Comparison of ENCODE assay signal across 32 mouse cellular contexts in the genomic region with DNA sequence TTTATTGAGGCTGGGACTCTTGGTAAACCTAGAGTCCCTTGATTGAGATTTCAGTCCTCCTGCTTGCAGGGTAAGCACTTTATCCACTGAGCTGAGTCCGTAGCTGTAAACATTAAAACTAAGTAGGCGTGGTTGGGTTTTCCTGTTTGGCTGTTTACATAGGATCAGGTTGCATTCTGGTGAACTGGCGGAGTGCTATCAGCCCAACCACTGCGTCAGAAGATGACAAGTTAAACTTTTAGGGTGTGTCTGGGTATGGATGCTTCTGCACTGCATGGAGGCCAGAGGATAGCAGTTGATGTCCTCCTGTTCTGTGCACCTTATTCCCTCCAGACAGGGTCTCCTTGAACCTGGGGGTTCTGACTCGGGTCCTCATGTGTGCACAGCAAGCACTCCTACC. TPM values are rescaled to one million over a fixed set of nuclear protein-coding genes. Genes with fewer than 3 reads are reported as not detected.
A peak's percentile ranks its signal among the peaks of the same experiment; 100 is the strongest.
DNase-seq lines count a peak whose midpoint lies in the region; ATAC-seq and TF ChIP-seq lines count a peak whose summit lies in the region.
"Had no signal": no experiment of that assay in that cellular context is flagged by ENCODE, and none has a peak within 500 bp of the region (broad histone marks: within the 10 kb centered on the region; RNA-seq: fewer than 3 reads in every experiment).

No protein-coding gene starts in this region.

- 62% methylated on average over 5 of the region's 5 CpGs for WGBS in heart, embryonic 12.5 days
- 64% methylated on average over 5 of the region's 5 CpGs for WGBS in liver, embryonic 13.5 days (ENCODE audit: insufficient replicate concordance)

- H3K79me2 ChIP-seq in C2C12 (ENCODE audit: control insufficient read depth, insufficient read depth) = peaks cover 100% of the 10 kb centered on the region

- H3K27me3 ChIP-seq in heart, embryonic 12.5 days (replicated peaks) = no peaks in the 10 kb centered on the region
- no peaks in the 10 kb centered on the region for H3K27me3 ChIP-seq in C2C12 (ENCODE audit: control insufficient read depth, insufficient read depth, insufficient read length)
- H3K27me3 ChIP-seq in liver, embryonic 13.5 days = no peaks in the 10 kb centered on the region
- H3K27me3 ChIP-seq: forebrain, embryonic 15.5 days; hindbrain, embryonic 13.5 days; limb, embryonic 12.5 days; midbrain, embryonic 15.5 days; stomach, embryonic 15.5 days had no signal

- H3K4me2 ChIP-seq in heart, embryonic 12.5 days = no peak overlapping the region
- no peak overlapping the region for H3K4me2 ChIP-seq in liver, embryonic 13.5 days
- H3K4me2 ChIP-seq: forebrain, embryonic 15.5 days; heart, embryonic 11.5 days; hindbrain, embryonic 13.5 days; limb, embryonic 12.5 days; midbrain, embryonic 15.5 days; stomach, embryonic 15.5 days had no signal

- TF ChIP-seq CTCF in C2C12 (IDR thresholded peaks at IDR 0.05; ENCODE audit: control insufficient read depth, insufficient read depth, insufficient read length) = no peak

- no peak overlapping the region for H3ac ChIP-seq in C2C12 (ENCODE audit: control insufficient read depth, insufficient read length, low read depth)

- peaks cover 97% of the 10 kb centered on the region for H3K36me3 ChIP-seq in heart, embryonic 12.5 days
- H3K36me3 ChIP-seq in C2C12 (ENCODE audit: control insufficient read depth, insufficient read depth) = peaks cover 99% of the 10 kb centered on the region
- H3K36me3 ChIP-seq in liver, embryonic 13.5 days = peaks cover 100% of the 10 kb centered on the region

- H3K4me3 ChIP-seq in heart, embryonic 12.5 days = no peak overlapping the region
- H3K4me3 ChIP-seq in C2C12 (ENCODE audit: insufficient read depth, poor library complexity, severe bottlenecking) = no peak overlapping the region
- H3K4me3 ChIP-seq in liver, embryonic 13.5 days (replicated peaks) = no peak overlapping the region
- H3K4me3 ChIP-seq: forebrain, embryonic 10.5 days; forebrain, embryonic 15.5 days; hindbrain, embryonic 13.5 days; layer of hippocampus, adult 2 months; left cerebral cortex, adult 2 months; limb, embryonic 12.5 days; midbrain, embryonic 10.5 days; midbrain, embryonic 15.5 days; stomach, embryonic 15.5 days had no signal

- peaks cover 63% of the 10 kb centered on the region for H3K79me3 ChIP-seq in C2C12 (ENCODE audit: low read depth)

- ATAC-seq in heart, embryonic 12.5 days (ENCODE audit: insufficient number of reproducible peaks, low FRiP score) = peak; percentile 69; the same call in 1 of the 2 replicates
- peak; percentile 73 for ATAC-seq in liver, embryonic 13.5 days (ENCODE audit: low read depth)
- 0 out of 2 replicates have a peak, but pooled peaks have one; percentile 18 for ATAC-seq in megakaryocyte-erythroid progenitor cell, adult 5-6 weeks (replicated peaks; ENCODE audit: low FRiP score, low TSS enrichment, poor library complexity, severe bottlenecking)
- ATAC-seq: activated CD4-positive, CD25-positive, alpha-beta regulatory T cell, adult 4 months; CD4-positive, CD25-positive, alpha-beta regulatory T cell, adult 4 months; forebrain, embryonic 15.5 days; intestine, embryonic 16.5 days; midbrain, embryonic 15.5 days had no signal

- H3K9ac ChIP-seq in heart, embryonic 12.5 days = no peak overlapping the region
- no peak overlapping the region for H3K9ac ChIP-seq in liver, embryonic 13.5 days
- H3K9ac ChIP-seq: forebrain, embryonic 15.5 days; hindbrain, embryonic 13.5 days; limb, embryonic 12.5 days; midbrain, embryonic 15.5 days; stomach, embryonic 15.5 days had no signal

- H3K27ac ChIP-seq in heart, embryonic 12.5 days (ENCODE audit: poor library complexity, severe bottlenecking) = no peak overlapping the region
- H3K27ac ChIP-seq in liver, embryonic 13.5 days = peak overlapping the region; percentile 43; the same call in 1 of the 2 replicates
- H3K27ac ChIP-seq: forebrain, embryonic 10.5 days; forebrain, embryonic 15.5 days; hindbrain, embryonic 13.5 days; layer of hippocampus, adult 2 months; left cerebral cortex, adult 2 months; limb, embryonic 12.5 days; midbrain, embryonic 10.5 days; midbrain, embryonic 15.5 days; stomach, embryonic 15.5 days had no signal

- no peaks in the 10 kb centered on the region for H3K4me1 ChIP-seq in heart, embryonic 12.5 days (replicated peaks)
- H3K4me1 ChIP-seq in liver, embryonic 13.5 days (replicated peaks) = peaks cover 13% of the 10 kb centered on the region; the same call in 1 of the 2 replicates
- H3K4me1 ChIP-seq: forebrain, embryonic 10.5 days; forebrain, embryonic 15.5 days; hindbrain, embryonic 13.5 days; limb, embryonic 12.5 days; midbrain, embryonic 10.5 days; midbrain, embryonic 15.5 days; stomach, embryonic 15.5 days had no signal

- no peak for DNase-seq in heart, adult 8-10 months (ENCODE audit: low spot score)
- DNase-seq in liver, embryonic 13.5 days = no peak
- no peak for DNase-seq in spleen, postnatal 4 days (ENCODE audit: low spot score in 2 of 2)
- DNase-seq in lung, adult 18-20 months = no peak
- DNase-seq: adrenal gland, adult 2 months; adrenal gland, postnatal 36 days; cerebellum, adult 18-20 months; cerebellum, postnatal 10 days; gastrocnemius, postnatal 25 days; heart, adult 11 months; heart, postnatal 4 days; kidney, postnatal 36 days; lung, adult 2 months; lung, postnatal 10 days; right cerebral cortex, postnatal 14 days; thymus, postnatal 14 days had no signal

- no peaks in the 10 kb centered on the region for H3K9me3 ChIP-seq in heart, embryonic 12.5 days (replicated peaks)
- no peaks in the 10 kb centered on the region for H3K9me3 ChIP-seq in liver, embryonic 13.5 days (replicated peaks)
- H3K9me3 ChIP-seq: forebrain, embryonic 10.5 days; forebrain, embryonic 15.5 days; hindbrain, embryonic 13.5 days; limb, embryonic 12.5 days; midbrain, embryonic 10.5 days; midbrain, embryonic 15.5 days; stomach, embryonic 15.5 days had no signal

TF ChIP-seq in C2C12, 6 proteins besides CTCF, POLR2A, EP300 and RAD21:
- TF ChIP-seq MAX (IDR thresholded peaks at IDR 0.05) = peak; percentile 23
- no peak for TF ChIP-seq MYOG (IDR thresholded peaks at IDR 0.05; ENCODE audit: control insufficient read depth, extremely low read depth, insufficient read length)

RNA-seq across cellular contexts. Expression of gene Nup50, which starts 9.1 kb away (rescaled TPM):
- 31.2 and 32.3 TPM in 2 replicates for polyA plus RNA-seq in heart, embryonic 12.5 days (2016; fragmentation: Nextera tagmentation; extraction: Ambion mirVana)
- 10 to 100 TPM; 14.8 to 16.6 (median 15.9) TPM for total RNA-seq in heart, adult 8-10 months (2022)
- polyA plus RNA-seq in C2C12 (2012; fragmentation: generic; extraction: Trizol) = 54.0 TPM
- polyA plus RNA-seq in liver, embryonic 13.5 days (2015; fragmentation: Nextera tagmentation; extraction: Ambion mirVana) = 30.0 and 42.7 TPM in 2 replicates
- total RNA-seq in megakaryocyte-erythroid progenitor cell, adult 5-6 weeks (2014; fragmentation: Nextera tagmentation) = 51.5 and 56.4 TPM in 2 replicates
- 102 TPM in 2 replicates for total RNA-seq in megakaryocyte-erythroid progenitor cell, adult 5-6 weeks (2017)

RNA-seq across cellular contexts. Expression of gene Gm29666, which starts 12.5 kb away (rescaled TPM):
- polyA plus RNA-seq in heart, embryonic 12.5 days (2016; fragmentation: Nextera tagmentation; extraction: Ambion mirVana) = 0.35 and 0.43 TPM in 2 replicates
- total RNA-seq in heart, adult 8-10 months (2022) = under 1 TPM; 0.08 to 0.19 (median 0.12) TPM
- polyA plus RNA-seq in C2C12 (2012; fragmentation: generic; extraction: Trizol) = 0.06 TPM
- 0.37 and 0.50 TPM in 2 replicates for polyA plus RNA-seq in liver, embryonic 13.5 days (2015; fragmentation: Nextera tagmentation; extraction: Ambion mirVana)
- total RNA-seq in megakaryocyte-erythroid progenitor cell, adult 5-6 weeks (2014; fragmentation: Nextera tagmentation) = 0.90 and 1.3 TPM in 2 replicates
- total RNA-seq in megakaryocyte-erythroid progenitor cell, adult 5-6 weeks (2017) = 0.23 TPM in 2 replicates

RNA-seq across cellular contexts. Expression of gene 5031439G07Rik, which starts 56.0 kb away (rescaled TPM):
- 4.3 and 5.3 TPM in 2 replicates for polyA plus RNA-seq in heart, embryonic 12.5 days (2016; fragmentation: Nextera tagmentation; extraction: Ambion mirVana)
- total RNA-seq in heart, adult 8-10 months (2022) = 10 to 100 TPM; 30.5 to 36.5 (median 33.8) TPM
- 30.4 TPM for polyA plus RNA-seq in C2C12 (2012; fragmentation: generic; extraction: Trizol)
- polyA plus RNA-seq in liver, embryonic 13.5 days (2015; fragmentation: Nextera tagmentation; extraction: Ambion mirVana) = 1.2 TPM in 2 replicates
- total RNA-seq in megakaryocyte-erythroid progenitor cell, adult 5-6 weeks (2014; fragmentation: Nextera tagmentation) = 3.5 and 3.6 TPM in 2 replicates
- 2.2 and 4.0 TPM in 2 replicates for total RNA-seq in megakaryocyte-erythroid progenitor cell, adult 5-6 weeks (2017)

Comparison
In these comparisons a context has a peak if more than half of its experiments do, and no peak if none do; other contexts are left out.
1. ATAC-seq: peak in every context shown above with its lines; median percentile 73 in liver, embryonic 13.5 days; 69 in heart, embryonic 12.5 days; 18 in megakaryocyte-erythroid progenitor cell, adult 5-6 weeks.